Mouse (Mus musculus) retina, postnatal 1 day (tissue): ENCODE measurements at regions not wholly inside any gene's neighbourhood (a gene's known extent, or its start where the extent isn't known, plus 50 kb on each side); places are given as distances from the start of the nearest gene placed in this dataset.

ENCODE experiments used
- DNase-seq: peaks from one replicate; pipeline ENCODE4 v3.0.0-alpha.2; 2012

- DNase-seq: peak; percentile 77
Observed at GRCm38 (mm10) chr6:10970587-10971138, 936.6 kb downstream of the Ndufa4 start.

DNA sequence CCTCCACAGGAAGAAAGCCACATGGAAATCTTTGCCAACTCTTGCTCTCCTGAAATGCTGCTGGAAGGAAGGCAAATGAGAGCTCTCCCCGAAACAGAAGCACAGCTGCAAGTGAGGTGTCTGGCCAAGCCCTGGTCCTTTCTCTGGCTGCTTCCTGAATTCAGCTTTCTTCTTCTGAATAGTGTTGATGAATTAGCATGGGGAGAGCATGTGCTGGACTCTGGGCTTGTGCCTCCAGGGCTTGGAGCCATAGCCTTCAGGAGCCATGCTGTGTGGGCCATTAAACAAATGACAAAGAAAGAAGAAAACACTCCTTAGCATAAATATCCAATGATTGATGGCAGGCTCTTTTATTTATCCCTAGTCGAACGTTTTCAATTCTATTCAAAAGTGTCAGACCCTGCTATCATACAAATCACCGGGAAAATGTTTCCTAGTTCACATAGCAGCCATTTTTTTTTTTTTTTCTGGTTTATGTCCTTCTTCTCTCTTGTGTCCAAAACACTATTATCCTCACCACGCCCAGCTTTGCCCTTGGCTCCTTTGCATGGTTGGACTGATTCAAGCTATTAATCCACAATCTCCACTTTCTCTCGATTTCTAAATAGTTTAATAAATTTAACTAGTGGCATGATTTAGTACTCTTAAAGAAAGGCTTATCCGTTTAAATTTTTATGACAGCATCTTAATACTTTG lies 937.3 kb downstream of the Ndufa4 start:
- DNase-seq: peak; percentile 43

DNA sequence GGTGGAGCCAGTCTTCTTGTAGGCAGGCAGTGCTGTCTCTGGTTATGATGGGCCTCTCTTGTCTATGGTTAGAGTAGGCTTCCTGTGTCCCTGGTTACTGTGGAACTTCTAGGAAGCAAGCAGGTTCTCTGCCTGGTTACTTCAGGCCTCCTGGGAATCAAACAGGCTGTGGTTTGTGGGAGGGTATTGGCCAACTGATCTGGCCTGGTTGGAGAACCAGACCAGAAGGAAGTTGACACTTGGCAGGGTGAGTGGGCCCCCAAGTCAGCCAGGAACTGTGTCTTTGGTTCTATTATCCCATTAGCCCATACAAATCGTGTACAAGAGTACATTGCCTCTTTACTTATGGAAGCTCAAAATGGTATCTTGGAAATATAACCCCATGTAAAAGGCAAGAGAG lies 963.8 kb downstream of the Ndufa4 start:
- no peak for DNase-seq

- DNase-seq: no peak
Observed at GRCm38 (mm10) chr6:10941470-10941869, 965.8 kb downstream of the Ndufa4 start.
